Mouse (Mus musculus): Measurements from ENCODE around the gene Cadm1.

Cadm1 gene

DNA sequence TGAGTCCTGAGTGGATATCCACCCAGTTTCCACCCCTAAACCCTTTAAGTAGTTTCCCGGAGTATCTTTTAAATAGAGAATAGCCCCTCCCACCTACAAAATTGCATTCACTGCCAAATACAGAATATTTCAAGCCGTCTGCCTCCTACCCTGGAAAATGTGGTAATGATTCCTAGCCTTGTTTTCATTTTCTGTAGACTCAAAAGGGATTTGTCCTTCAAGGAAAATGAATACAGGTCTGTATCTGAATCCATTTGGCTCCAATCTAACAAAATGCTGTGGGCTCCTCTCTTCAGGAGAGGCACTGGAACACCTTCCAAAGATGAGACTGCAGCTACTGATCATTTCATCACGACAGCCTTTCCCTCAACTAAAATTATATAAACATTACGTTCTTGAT lies 271.3 kb downstream of the Cadm1 start:
- no peak for DNase-seq (ENCODE audit: low spot score in 2 of 2)

DNA sequence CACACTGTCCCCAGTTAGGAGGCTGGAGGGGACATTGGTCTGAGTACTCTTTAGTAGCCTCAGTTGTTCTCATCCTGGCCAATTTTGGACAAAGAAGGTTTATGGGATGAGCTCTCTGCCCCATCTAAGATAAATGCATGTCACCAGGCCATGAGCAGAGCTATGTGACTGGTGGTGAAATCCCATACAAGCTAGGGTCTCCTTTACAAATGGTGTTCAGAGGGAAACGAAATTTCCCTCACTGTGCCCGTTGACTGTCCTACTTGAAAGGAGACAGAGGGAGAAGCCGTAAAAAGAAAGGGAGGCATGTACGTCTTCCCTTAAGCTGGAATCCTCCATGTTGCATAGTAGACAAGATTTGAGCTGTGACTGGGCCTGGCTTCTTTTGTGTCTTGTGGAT lies 272.6 kb downstream of the Cadm1 start:
- DNase-seq (ENCODE audit: low spot score in 2 of 2), result no peak

- DNase-seq (ENCODE audit: low spot score in 2 of 2), result no peak
Observed at GRCm38 (mm10) chr9:47803531-47804105, 273.6 kb downstream of the Cadm1 start.

- no peak for DNase-seq (ENCODE audit: low spot score in 2 of 2)
Observed at GRCm38 (mm10) chr9:47805658-47806057, 275.7 kb downstream of the Cadm1 start.

- no peak for DNase-seq (ENCODE audit: low spot score in 2 of 2)
Observed at GRCm38 (mm10) chr9:47825668-47826067, 295.7 kb downstream of the Cadm1 start.

GRCm38 (mm10) chr9:47828762-47829161 lies 298.8 kb downstream of the Cadm1 start:
- DNase-seq (ENCODE audit: low spot score in 2 of 2), result no peak

DNA sequence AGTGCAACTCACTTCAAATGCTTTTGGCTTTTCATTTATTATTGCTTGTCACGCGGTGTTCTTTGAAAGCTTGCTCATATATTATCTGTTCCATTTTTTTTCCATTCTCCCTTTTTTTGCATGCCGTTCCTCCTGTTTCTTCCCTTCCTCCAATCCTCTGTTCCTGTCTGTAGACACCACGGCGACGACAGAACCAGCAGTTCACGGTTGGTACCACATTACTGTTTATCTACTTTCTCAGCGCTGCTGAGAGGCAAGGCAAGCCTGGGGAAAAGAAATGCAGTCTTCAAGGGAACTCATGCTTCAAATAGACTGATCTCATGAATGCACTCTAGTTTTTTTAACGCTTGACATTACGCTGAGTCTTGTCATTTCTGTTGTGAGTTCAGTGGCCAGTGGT lies 299.2 kb downstream of the Cadm1 start:
- DNase-seq (ENCODE audit: low spot score in 2 of 2), result no peak

DNA sequence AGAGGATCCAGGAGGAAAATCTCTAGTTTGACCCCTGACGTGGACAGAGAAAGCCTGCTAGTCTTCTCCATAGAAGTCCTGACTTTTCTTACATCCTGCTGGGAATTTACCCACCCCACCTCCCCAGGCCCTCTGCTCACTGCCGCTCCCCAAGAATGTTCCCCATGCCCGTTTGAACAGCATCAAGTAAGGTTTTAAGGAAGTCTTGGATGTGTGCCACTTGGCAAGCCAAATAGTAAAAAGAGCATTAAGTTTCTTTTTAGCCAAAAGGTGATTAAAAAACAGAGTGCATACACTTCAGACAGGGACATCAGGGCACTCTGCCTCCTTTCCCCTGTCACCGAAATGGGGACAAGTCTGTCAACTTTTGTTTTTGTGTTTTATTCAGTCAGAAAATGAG lies 299.9 kb downstream of the Cadm1 start:
- no peak for DNase-seq (ENCODE audit: low spot score in 2 of 2)

DNA sequence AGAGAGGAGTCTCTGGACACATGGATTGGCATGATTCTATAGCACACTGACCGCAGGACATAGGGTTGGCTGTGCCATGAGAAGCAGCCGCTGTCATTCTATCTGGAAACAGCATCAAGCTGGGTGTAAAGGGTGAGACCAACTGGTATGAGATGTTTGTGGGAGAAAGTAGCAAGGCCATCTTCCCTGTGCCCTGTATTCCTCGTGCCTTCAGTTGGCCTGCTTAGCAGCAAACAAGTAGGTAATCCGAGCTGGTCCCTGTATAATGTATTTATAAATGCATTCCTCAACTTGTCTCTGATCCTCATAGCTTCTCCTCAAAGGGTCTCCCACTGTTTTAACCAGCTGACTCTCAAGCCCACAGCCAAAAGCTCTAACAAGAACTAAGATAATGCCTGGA lies 301.4 kb downstream of the Cadm1 start:
- DNase-seq (ENCODE audit: low spot score in 2 of 2), result no peak

- DNase-seq (ENCODE audit: low spot score in 2 of 2), result no peak
Observed at GRCm38 (mm10) chr9:47838170-47838569, 308.2 kb downstream of the Cadm1 start.

DNA sequence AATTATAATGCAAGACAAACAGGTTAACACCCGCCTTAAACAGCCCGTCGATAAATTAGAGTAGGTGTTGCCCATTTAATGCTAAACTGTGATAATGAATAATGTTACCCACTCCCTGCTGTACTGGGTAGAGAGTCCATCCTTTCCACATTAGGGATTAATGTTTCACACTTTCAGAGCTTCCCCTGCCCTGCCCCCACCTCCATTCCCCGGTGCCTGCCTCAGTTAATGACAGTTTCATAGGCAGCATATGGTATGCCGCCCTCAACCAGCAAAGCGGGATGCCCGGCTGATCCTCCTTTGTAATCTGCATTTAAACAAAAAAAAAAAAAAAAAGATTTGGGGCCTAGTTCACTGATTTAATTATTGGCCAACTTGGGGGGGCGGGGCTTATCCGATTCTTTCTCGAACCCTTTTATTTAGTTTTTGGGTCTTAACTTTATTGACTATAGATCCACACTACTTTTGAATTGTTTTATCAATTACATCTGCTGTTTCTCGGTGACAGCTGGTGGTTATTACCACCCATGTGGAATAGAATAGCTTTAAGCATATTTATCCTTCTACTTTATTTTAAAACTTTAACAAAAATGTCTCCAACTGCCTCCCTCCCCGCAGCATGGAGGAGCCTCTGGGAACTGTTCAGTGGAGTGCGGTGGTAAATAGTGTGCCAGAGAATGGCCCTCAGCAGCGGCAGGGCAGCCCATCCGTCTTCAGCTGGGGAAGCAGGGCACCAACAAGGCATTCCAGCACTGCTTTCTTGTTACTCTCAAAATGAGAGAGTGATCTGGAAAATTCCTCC lies 309.1 kb downstream of the Cadm1 start:
- no peak for DNase-seq (ENCODE audit: low spot score in 2 of 2)

- no peak for DNase-seq (ENCODE audit: low spot score in 2 of 2)
Observed at GRCm38 (mm10) chr9:47839692-47840025, 309.7 kb downstream of the Cadm1 start.

- no peak for DNase-seq (ENCODE audit: low spot score in 2 of 2)
Observed at GRCm38 (mm10) chr9:47843328-47843727, 313.4 kb downstream of the Cadm1 start.

DNA sequence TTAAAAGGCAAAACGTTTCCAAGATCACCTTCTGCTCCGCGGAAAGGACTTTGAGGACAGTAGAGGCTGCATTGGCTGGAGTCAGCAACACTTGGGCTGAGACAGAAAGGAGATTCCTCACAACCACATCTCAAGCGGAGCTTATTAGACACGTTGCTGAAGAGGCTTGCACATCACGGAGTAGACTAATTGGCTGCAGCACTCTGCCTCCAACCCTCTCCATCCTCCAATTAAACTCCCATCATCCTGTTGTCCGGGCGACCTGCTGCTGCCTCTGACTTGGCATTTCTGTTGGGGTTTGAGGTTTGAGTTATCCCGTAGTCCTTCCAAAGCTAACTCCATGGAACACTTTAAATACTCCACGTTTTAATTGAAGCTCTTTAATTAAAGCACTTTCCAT lies 316.3 kb downstream of the Cadm1 start:
- no peak for DNase-seq (ENCODE audit: low spot score in 2 of 2)

DNA sequence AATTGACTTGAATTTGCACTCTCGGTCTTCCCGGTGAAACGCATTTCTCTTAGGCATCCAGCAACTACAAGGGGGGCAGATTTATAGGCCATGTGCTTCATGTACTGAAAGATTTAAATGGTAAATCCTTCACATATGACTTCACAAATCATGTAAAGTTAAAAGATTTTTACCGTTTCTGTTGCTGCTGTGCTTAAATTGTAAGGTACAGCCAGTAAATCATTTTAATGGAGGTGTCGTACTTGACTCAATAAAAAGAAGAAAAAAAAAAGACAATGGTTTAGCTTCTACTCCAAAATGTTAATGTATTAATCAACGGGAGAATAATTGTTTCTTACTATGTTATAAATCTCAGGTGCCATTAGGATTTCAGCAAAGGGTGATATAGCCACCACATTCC lies 317.0 kb downstream of the Cadm1 start:
- no peak for DNase-seq (ENCODE audit: low spot score in 2 of 2)

DNA sequence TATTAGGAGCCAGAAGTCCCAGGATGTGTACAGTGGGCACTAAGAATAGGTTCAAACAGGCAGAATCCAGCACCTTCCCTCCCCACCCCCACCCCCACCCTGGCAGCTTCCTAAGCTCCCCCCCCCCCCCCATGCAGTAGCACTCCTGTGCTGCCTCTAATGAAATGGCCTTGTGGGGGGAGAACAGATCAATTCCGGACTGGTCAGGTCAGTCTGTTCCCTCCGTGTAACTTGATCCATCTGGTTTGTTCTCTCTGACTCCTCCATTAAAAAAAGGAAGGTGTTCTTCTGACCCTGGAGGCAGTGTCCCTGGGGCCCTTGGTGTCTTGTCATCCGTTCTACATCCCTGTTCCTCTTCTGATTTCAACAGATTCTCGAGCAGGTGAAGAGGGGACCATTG lies 317.8 kb downstream of the Cadm1 start:
- no peak for DNase-seq (ENCODE audit: low spot score in 2 of 2)

- no peak for DNase-seq (ENCODE audit: low spot score in 2 of 2)
Observed at GRCm38 (mm10) chr9:47848745-47849144, 318.8 kb downstream of the Cadm1 start.

DNA sequence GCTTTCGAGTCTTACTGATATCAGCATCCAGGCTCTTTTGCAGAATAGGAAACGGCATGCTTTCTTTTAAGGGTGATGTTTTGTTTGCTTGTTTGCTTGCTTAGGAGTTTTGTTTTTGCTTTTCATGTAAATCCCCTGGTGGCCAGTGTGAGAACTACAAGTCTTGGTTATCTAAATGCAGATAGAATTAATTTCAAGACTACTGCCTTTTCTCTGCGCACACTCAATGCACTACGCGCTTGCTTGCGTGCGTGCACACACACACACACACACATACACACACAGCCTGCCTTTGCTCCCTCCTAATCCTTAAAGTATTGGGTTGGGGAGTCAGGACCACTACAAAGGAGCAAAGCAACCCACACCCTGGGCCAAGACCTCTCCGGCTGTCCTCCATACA lies 326.3 kb downstream of the Cadm1 start:
- DNase-seq (ENCODE audit: low spot score in 2 of 2), result no peak

GRCm38 (mm10) chr9:47857235-47857634 lies 327.3 kb downstream of the Cadm1 start:
- no peak for DNase-seq (ENCODE audit: low spot score in 2 of 2)

DNA sequence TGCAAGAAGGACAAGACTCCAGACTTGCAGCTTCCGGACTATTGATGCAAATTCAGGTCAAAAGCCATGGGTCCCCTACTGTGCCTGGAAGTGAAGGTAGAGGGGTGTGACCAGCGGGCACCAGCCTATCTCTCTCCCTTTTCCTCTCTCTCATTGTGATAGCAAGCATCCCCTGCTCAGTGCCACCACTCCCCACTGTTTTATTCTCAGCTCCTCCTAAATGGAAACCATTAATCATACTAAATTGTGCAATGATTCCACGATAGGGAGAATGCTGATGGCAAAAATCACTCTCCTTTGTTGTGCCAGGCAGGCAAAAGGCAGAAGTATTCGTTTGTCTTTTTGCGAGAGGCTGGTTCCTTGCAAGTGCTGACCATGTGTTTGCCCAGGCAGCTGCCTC lies 328.2 kb downstream of the Cadm1 start:
- no peak for DNase-seq (ENCODE audit: low spot score in 2 of 2)

- no peak for DNase-seq (ENCODE audit: low spot score in 2 of 2)
Observed at GRCm38 (mm10) chr9:47858778-47859395, 328.9 kb downstream of the Cadm1 start.

DNA sequence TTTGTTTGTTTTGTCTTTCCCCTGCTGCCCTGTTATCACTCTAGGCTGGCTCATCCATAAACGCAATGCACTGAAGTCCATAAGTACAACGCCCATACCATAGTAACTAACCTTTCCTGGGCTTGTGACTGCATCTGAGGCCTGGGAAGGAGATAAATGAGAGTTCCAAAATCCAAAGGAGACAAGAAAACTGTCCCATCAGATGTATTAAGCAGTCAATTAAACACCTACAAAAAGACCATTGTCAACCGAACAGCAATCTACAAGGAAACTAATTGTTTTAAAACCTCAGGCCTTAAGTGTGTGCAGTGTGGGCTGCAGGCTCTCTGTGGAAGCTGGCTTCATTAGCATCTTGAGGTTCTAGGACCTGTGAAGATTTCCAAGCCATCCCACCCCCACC lies 331.0 kb downstream of the Cadm1 start:
- DNase-seq (ENCODE audit: low spot score in 2 of 2), result no peak

- no peak for DNase-seq (ENCODE audit: low spot score in 2 of 2)
Observed at GRCm38 (mm10) chr9:47861783-47862182, 331.8 kb downstream of the Cadm1 start.
